20 mouse cellular contexts compared by ENCODE assay signal in the genomic region with DNA sequence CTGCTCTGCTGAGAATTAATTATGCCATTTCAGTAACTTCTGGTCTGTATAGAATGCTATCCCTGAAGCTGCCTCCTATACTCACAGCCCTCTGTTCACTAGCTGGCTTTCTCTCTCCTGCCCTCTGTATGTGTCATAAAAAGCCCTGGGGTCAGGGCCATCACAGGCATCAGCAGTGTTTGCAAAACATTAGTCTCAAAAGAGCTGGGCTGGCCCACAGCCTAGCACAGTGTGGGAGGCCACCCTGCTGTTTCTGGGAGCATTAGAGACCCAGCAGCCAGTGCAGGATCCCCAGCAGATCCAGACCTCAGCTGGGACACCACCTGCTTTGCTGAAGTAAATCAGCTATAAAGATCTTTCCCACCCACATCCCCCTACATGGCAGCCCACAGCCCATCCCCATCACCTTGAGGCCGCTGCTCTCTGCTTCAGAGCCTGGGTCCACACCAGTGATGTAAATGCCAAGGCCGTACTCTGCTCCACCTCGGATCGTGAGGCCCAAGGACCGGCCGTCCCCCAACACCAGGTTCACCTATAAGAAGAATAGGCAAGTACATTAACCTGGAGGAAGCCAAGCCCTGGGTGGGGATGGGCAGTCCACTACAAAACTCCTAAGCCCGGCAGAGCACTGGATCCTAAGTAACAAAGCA. TPM values are rescaled to one million over a fixed set of nuclear protein-coding genes. Genes with fewer than 3 reads are reported as not detected.
DNase-seq lines count a peak whose midpoint lies in the region; ATAC-seq lines count a peak whose summit lies in the region.
"Had no signal": no experiment of that assay in that cellular context is flagged by ENCODE, and none has a peak within 500 bp of the region (broad histone marks: within the 10 kb centered on the region; RNA-seq: fewer than 3 reads in every experiment).

No protein-coding gene starts in this region.

- ATAC-seq in forebrain, embryonic 14.5 days = no peak
- peak; percentile 17; the same call in 1 of the 2 replicates for ATAC-seq in neural tube, embryonic 12.5 days (ENCODE audit: low FRiP score, low read depth)
- ATAC-seq: forebrain, embryonic 16.5 days; midbrain, embryonic 13.5 days; Patski had no signal

- DNase-seq in forebrain, embryonic 10.5 days (ENCODE audit: extremely low spot score, low spot score) = no peak
- DNase-seq in forebrain, embryonic 14.5 days (ENCODE audit: low spot score) = no peak
- no peak for DNase-seq in neural tube, embryonic 10.5 days (ENCODE audit: extremely low spot score, low spot score)
- DNase-seq in adrenal gland, postnatal 14 days = peak; percentile 81
- DNase-seq in testis, postnatal 10 days (ENCODE audit: low spot score) = peak; percentile 51
- DNase-seq in left cerebral cortex, postnatal 36 days (ENCODE audit: low spot score in 2 of 2) = no peak
- no peak for DNase-seq in thymus, postnatal 4 days
- DNase-seq: cerebellum, adult 9-10 months; embryo, embryonic 11 days; gastrocnemius, postnatal 10 days; heart, postnatal 10 days; lung, adult 2 months; lung, postnatal 4 days; right cerebral cortex, adult 18-20 months; spleen, adult 18-20 months had no signal

- H3K27me3 ChIP-seq in forebrain, embryonic 10.5 days (ENCODE audit: poor library complexity, severe bottlenecking) = peaks cover 85% of the 10 kb centered on the region
- H3K27me3 ChIP-seq in forebrain, embryonic 14.5 days (replicated peaks; ENCODE audit: control insufficient read depth, insufficient read depth, low read length) = no peaks in the 10 kb centered on the region
- H3K27me3 ChIP-seq in neural tube, embryonic 12.5 days (replicated peaks) = peaks cover 8% of the 10 kb centered on the region; the same call in 1 of the 2 replicates
- H3K27me3 ChIP-seq: CH12.LX; midbrain, embryonic 13.5 days; Patski had no signal

- H3K4me2 ChIP-seq in forebrain, embryonic 14.5 days (ENCODE audit: low read length) = no peak overlapping the region
- H3K4me2 ChIP-seq in neural tube, embryonic 12.5 days (replicated peaks) = no peak overlapping the region
- H3K4me2 ChIP-seq: midbrain, embryonic 13.5 days had no signal

- no peak overlapping the region for H3K9ac ChIP-seq in forebrain, embryonic 14.5 days (ENCODE audit: low read length)
- no peak overlapping the region for H3K9ac ChIP-seq in neural tube, embryonic 12.5 days
- H3K9ac ChIP-seq: midbrain, embryonic 13.5 days had no signal

- no peak overlapping the region for H3K4me3 ChIP-seq in forebrain, embryonic 10.5 days
- no peak overlapping the region for H3K4me3 ChIP-seq in forebrain, embryonic 14.5 days (ENCODE audit: low read depth, low read length)
- no peak overlapping the region for H3K4me3 ChIP-seq in neural tube, embryonic 12.5 days
- H3K4me3 ChIP-seq: midbrain, embryonic 13.5 days had no signal

- H3K36me3 ChIP-seq in forebrain, embryonic 10.5 days (replicated peaks) = peaks cover 5% of the 10 kb centered on the region
- no peaks in the 10 kb centered on the region for H3K36me3 ChIP-seq in forebrain, embryonic 14.5 days (ENCODE audit: control insufficient read depth, insufficient read depth, low read length)
- no peaks in the 10 kb centered on the region for H3K36me3 ChIP-seq in neural tube, embryonic 12.5 days
- H3K36me3 ChIP-seq: midbrain, embryonic 13.5 days had no signal

- intact Hi-C loops in left cerebral cortex, postnatal 36 days (cut with DNase I) = no loop called here

- H3K27ac ChIP-seq in forebrain, embryonic 10.5 days = peak overlapping the region; percentile 1; the same call in 1 of the 2 replicates
- H3K27ac ChIP-seq in forebrain, embryonic 14.5 days (ENCODE audit: low read depth, low read length) = no peak overlapping the region
- H3K27ac ChIP-seq in neural tube, embryonic 12.5 days = no peak overlapping the region
- H3K27ac ChIP-seq: midbrain, embryonic 13.5 days had no signal

- WGBS in forebrain, embryonic 10.5 days = 69% methylated on average over 7 of the region's 7 CpGs
- 78% methylated on average over 7 of the region's 7 CpGs for WGBS in forebrain, embryonic 14.5 days
- 62% methylated on average over 7 of the region's 7 CpGs for WGBS in neural tube, embryonic 12.5 days

- H3K9me3 ChIP-seq in forebrain, embryonic 10.5 days = no peaks in the 10 kb centered on the region
- H3K9me3 ChIP-seq in forebrain, embryonic 14.5 days (replicated peaks; ENCODE audit: control insufficient read depth, low read length) = no peaks in the 10 kb centered on the region
- H3K9me3 ChIP-seq in neural tube, embryonic 12.5 days = no peaks in the 10 kb centered on the region
- H3K9me3 ChIP-seq: midbrain, embryonic 13.5 days had no signal

- peaks cover 53% of the 10 kb centered on the region for H3K4me1 ChIP-seq in forebrain, embryonic 10.5 days
- H3K4me1 ChIP-seq in forebrain, embryonic 14.5 days (ENCODE audit: control insufficient read depth, insufficient read depth, low read length) = peaks cover 15% of the 10 kb centered on the region; the same call in 1 of the 2 replicates
- peaks cover 21% of the 10 kb centered on the region for H3K4me1 ChIP-seq in neural tube, embryonic 12.5 days

RNA-seq across cellular contexts. Expression of gene Whrn, which starts 34.8 kb away (rescaled TPM):
- polyA plus RNA-seq in forebrain, embryonic 10.5 days (2016; fragmentation: Nextera tagmentation; extraction: Ambion mirVana) = 4.6 and 5.1 TPM in 2 replicates
- polyA plus RNA-seq in forebrain, embryonic 14.5 days (2014; fragmentation: Nextera tagmentation; extraction: Ambion mirVana) = 4.1 and 5.0 TPM in 2 replicates
- 9.0 and 10.0 TPM in 2 replicates for polyA plus RNA-seq in neural tube, embryonic 12.5 days (2016; fragmentation: Nextera tagmentation; extraction: Ambion mirVana)
- total RNA-seq in adrenal gland, postnatal 14 days (2021) = 26.5 TPM in 2 replicates
- 10 to 100 TPM; 41.5 to 50.6 TPM for total RNA-seq in left cerebral cortex, postnatal 36 days (2021)

RNA-seq across cellular contexts. Expression of gene Akna, which starts 57.8 kb away (rescaled TPM):
- polyA plus RNA-seq in forebrain, embryonic 10.5 days (2016; fragmentation: Nextera tagmentation; extraction: Ambion mirVana) = 10.2 and 13.1 TPM in 2 replicates
- polyA plus RNA-seq in forebrain, embryonic 14.5 days (2014; fragmentation: Nextera tagmentation; extraction: Ambion mirVana) = 5.7 and 8.5 TPM in 2 replicates
- 7.3 and 7.5 TPM in 2 replicates for polyA plus RNA-seq in neural tube, embryonic 12.5 days (2016; fragmentation: Nextera tagmentation; extraction: Ambion mirVana)
- total RNA-seq in adrenal gland, postnatal 14 days (2021) = 4.4 and 16.1 TPM in 2 replicates
- total RNA-seq in left cerebral cortex, postnatal 36 days (2021) = 1 to 10 TPM; 2.5 to 4.4 TPM

Comparison
In these comparisons a context has a peak if more than half of its experiments do, and no peak if none do; other contexts are left out.
1. DNase-seq: peak in adrenal gland, postnatal 14 days (single experiment) and testis, postnatal 10 days (single experiment); none in forebrain, embryonic 10.5 days (single experiment), forebrain, embryonic 14.5 days (single experiment), neural tube, embryonic 10.5 days (single experiment), left cerebral cortex, postnatal 36 days (0 of 2) and thymus, postnatal 4 days (single experiment).